9 mouse cellular contexts compared by ENCODE assay signal in the genomic region with DNA sequence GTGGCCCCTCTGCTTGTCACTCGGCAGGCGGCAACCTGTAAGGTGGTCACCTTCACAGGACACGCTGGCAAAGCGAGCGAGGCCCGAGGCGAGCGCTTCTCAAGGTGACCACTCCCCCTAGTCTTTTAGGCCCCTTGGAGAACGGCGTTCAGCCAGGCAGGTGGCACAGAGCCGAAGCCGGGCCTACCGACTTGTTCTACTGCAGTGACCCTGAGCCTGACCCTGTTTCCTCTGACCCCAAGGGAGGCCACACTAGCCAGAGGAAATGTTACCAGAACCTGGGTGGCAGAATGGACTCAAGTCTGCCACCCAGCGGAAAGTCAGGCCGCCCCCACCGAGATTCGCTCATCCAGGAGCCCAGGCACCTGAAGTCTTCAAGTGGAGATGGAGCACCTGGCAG.
DNase-seq lines count a peak whose midpoint lies in the region; ATAC-seq and TF ChIP-seq lines count a peak whose summit lies in the region.
"Had no signal": no experiment of that assay in that cellular context is flagged by ENCODE, and none has a peak within 500 bp of the region (broad histone marks: within the 10 kb centered on the region; RNA-seq: fewer than 3 reads in every experiment).

No protein-coding gene starts in this region.

- H3K9ac ChIP-seq in forebrain, embryonic 13.5 days = no peak overlapping the region; the same call in 1 of the 2 replicates
- no peak overlapping the region for H3K9ac ChIP-seq in intestine, embryonic 14.5 days (ENCODE audit: low read length)
- no peak overlapping the region for H3K9ac ChIP-seq in liver, embryonic 13.5 days

- 13% methylated on average over 17 of the region's 17 CpGs for WGBS in lung, adult 2 months
- WGBS in forebrain, embryonic 13.5 days = 9% methylated on average over 17 of the region's 17 CpGs
- 9% methylated on average over 17 of the region's 17 CpGs for WGBS in intestine, embryonic 14.5 days
- 17% methylated on average over 17 of the region's 17 CpGs for WGBS in liver, embryonic 13.5 days (ENCODE audit: insufficient replicate concordance)

- no peak for ATAC-seq in forebrain, embryonic 13.5 days
- no peak for ATAC-seq in intestine, embryonic 14.5 days (replicated peaks; ENCODE audit: low FRiP score, low TSS enrichment, low read depth)
- ATAC-seq in liver, embryonic 13.5 days (ENCODE audit: low read depth) = no peak; the same call in 1 of the 2 replicates

- H3K4me2 ChIP-seq in forebrain, embryonic 13.5 days = peak overlapping the region; percentile 52
- H3K4me2 ChIP-seq in intestine, embryonic 14.5 days (ENCODE audit: low read length) = peak overlapping the region; percentile 33
- peak overlapping the region; percentile 14; the same call in 1 of the 2 replicates for H3K4me2 ChIP-seq in liver, embryonic 13.5 days

- H3K4me3 ChIP-seq in lung, adult 2 months (replicated peaks; ENCODE audit: extremely low read depth, low read depth, low read length) = no peak overlapping the region
- no peak overlapping the region for H3K4me3 ChIP-seq in forebrain, embryonic 13.5 days
- no peak overlapping the region for H3K4me3 ChIP-seq in intestine, embryonic 14.5 days (ENCODE audit: low read depth, low read length)
- no peak overlapping the region for H3K4me3 ChIP-seq in liver, embryonic 13.5 days (replicated peaks)

- no peaks in the 10 kb centered on the region for H3K9me3 ChIP-seq in forebrain, embryonic 13.5 days (replicated peaks)
- H3K9me3 ChIP-seq in intestine, embryonic 14.5 days (ENCODE audit: control insufficient read depth, low read length) = no peaks in the 10 kb centered on the region
- H3K9me3 ChIP-seq in liver, embryonic 13.5 days (replicated peaks) = no peaks in the 10 kb centered on the region

- 0 out of 2 replicates have a peak, but pooled peaks cover 2% of the 10 kb centered on the region for H3K4me1 ChIP-seq in lung, adult 2 months (ENCODE audit: control insufficient read depth, insufficient read depth, low read length)
- H3K4me1 ChIP-seq in forebrain, embryonic 13.5 days = peaks cover 46% of the 10 kb centered on the region
- H3K4me1 ChIP-seq in intestine, embryonic 14.5 days (replicated peaks; ENCODE audit: control insufficient read depth, insufficient read depth, low read length) = no peaks in the 10 kb centered on the region; the same call in 1 of the 2 replicates
- peaks cover 4% of the 10 kb centered on the region; the same call in 1 of the 2 replicates for H3K4me1 ChIP-seq in liver, embryonic 13.5 days (replicated peaks)

- 0 out of 2 replicates have a peak, but pooled peaks have one; percentile 3 for TF ChIP-seq CTCF in lung, adult 2 months (IDR thresholded peaks at IDR 0.05; ENCODE audit: insufficient read depth, low read length)

- DNase-seq in lung, adult 2 months = no peak
- DNase-seq in lung, postnatal 4 days = no peak
- peak; percentile 41 for DNase-seq in brain, adult 2 months (ENCODE audit: low read depth, low spot score)
- DNase-seq in intestine, embryonic 14.5 days (ENCODE audit: low spot score) = no peak
- no peak for DNase-seq in liver, embryonic 13.5 days
- peak; percentile 10 for DNase-seq in splenic B cell, adult 2 months (ENCODE audit: low read depth, low spot score)
- no peak for DNase-seq in urinary bladder, postnatal 10 days (ENCODE audit: low spot score)

- no peak overlapping the region; the same call in none of the 2 replicates for H3K27ac ChIP-seq in forebrain, embryonic 13.5 days
- no peak overlapping the region for H3K27ac ChIP-seq in intestine, embryonic 14.5 days (ENCODE audit: low read depth)
- H3K27ac ChIP-seq in liver, embryonic 13.5 days = no peak overlapping the region
- H3K27ac ChIP-seq: macrophage had no signal

- no peak for TF ChIP-seq POLR2A in lung, adult 2 months (IDR thresholded peaks at IDR 0.05; ENCODE audit: borderline replicate concordance, extremely low read depth, low read depth, low read length)

- H3K27me3 ChIP-seq in forebrain, embryonic 13.5 days = peaks cover 13% of the 10 kb centered on the region
- H3K27me3 ChIP-seq in intestine, embryonic 14.5 days (replicated peaks; ENCODE audit: control insufficient read depth, insufficient read depth, low read length) = peaks cover 10% of the 10 kb centered on the region; the same call in 1 of the 2 replicates
- peaks cover 52% of the 10 kb centered on the region for H3K27me3 ChIP-seq in liver, embryonic 13.5 days
- H3K27me3 ChIP-seq in splenic B cell, adult 2 months (ENCODE audit: control insufficient read depth, insufficient read depth, low read length, poor library complexity, severe bottlenecking) = no peaks in the 10 kb centered on the region; the same call in 1 of the 2 replicates

- no peaks in the 10 kb centered on the region for H3K36me3 ChIP-seq in forebrain, embryonic 13.5 days (ENCODE audit: poor library complexity, severe bottlenecking)
- no peaks in the 10 kb centered on the region for H3K36me3 ChIP-seq in intestine, embryonic 14.5 days (ENCODE audit: control insufficient read depth, insufficient read depth, low read length)
- H3K36me3 ChIP-seq in liver, embryonic 13.5 days = no peaks in the 10 kb centered on the region
- no peaks in the 10 kb centered on the region for H3K36me3 ChIP-seq in splenic B cell, adult 2 months (ENCODE audit: control insufficient read depth, insufficient read depth, low read length, poor library complexity, severe bottlenecking)

Comparison
In these comparisons a context has a peak if more than half of its experiments do, and no peak if none do; other contexts are left out.
1. DNase-seq: peak in brain, adult 2 months (single experiment) and splenic B cell, adult 2 months (single experiment); none in lung, adult 2 months (single experiment), lung, postnatal 4 days (0 of 2), intestine, embryonic 14.5 days (single experiment), liver, embryonic 13.5 days (single experiment) and urinary bladder, postnatal 10 days (single experiment).
2. Peak in every context shown above with its lines, with median percentiles within 50 percentile points of each other: H3K4me2 ChIP-seq.